Mouse (Mus musculus) neural tube, embryonic 10.5 days (tissue): ENCODE results near the gene Pip5k1a.
"Not testable (repeated sequence)": the region's sequence is repeated elsewhere in the genome, so short reads cannot be mapped to it uniquely, and the experiment has no call there.

Experiments used
- DNase-seq: peaks from one replicate; pipeline ENCODE4 v3.0.0-alpha.2; 2017; ENCODE audit warnings: low spot score; ENCODE audit errors: extremely low spot score

The Pip5k1a gene

GRCm38 (mm10) chr3:95106338-95107117 is at the start of gene Pip5k1a:
TSS of gene Pip5k1a (minus strand) at chr3:95106930.
- DNase-seq, result peak; percentile 96

- DNase-seq, result no peak
Measured at GRCm38 (mm10) chr3:95153874-95154273, 47.1 kb upstream of the Pip5k1a start.

- DNase-seq, result no peak
Measured at GRCm38 (mm10) chr3:95147924-95148323, 41.2 kb upstream of the Pip5k1a start.

- DNase-seq, result peak; percentile 85
Measured at GRCm38 (mm10) chr3:95142617-95143011, 35.9 kb upstream of the Pip5k1a start.

GRCm38 (mm10) chr3:95141952-95142616 is 35.4 kb upstream of the Pip5k1a start, which contains the start of gene Tnfaip8l2:
TSS of gene Tnfaip8l2 (minus strand) at chr3:95142360.
- no peak for DNase-seq

GRCm38 (mm10) chr3:95141474-95141873 is 34.7 kb upstream of the Pip5k1a start:
- no peak for DNase-seq

- DNase-seq, result no peak
Measured at GRCm38 (mm10) chr3:95140795-95141194, 34.1 kb upstream of the Pip5k1a start.

GRCm38 (mm10) chr3:95140289-95140595 is 33.5 kb upstream of the Pip5k1a start:
- DNase-seq, result no peak

- DNase-seq, result no peak
Measured at GRCm38 (mm10) chr3:95139586-95140288, 33.0 kb upstream of the Pip5k1a start.

- no peak for DNase-seq
Measured at GRCm38 (mm10) chr3:95136336-95136735, 29.6 kb upstream of the Pip5k1a start.

- DNase-seq, result no peak
Measured at GRCm38 (mm10) chr3:95135433-95136052, 28.8 kb upstream of the Pip5k1a start.

GRCm38 (mm10) chr3:95135023-95135422 is 28.3 kb upstream of the Pip5k1a start:
- DNase-seq, result no peak

GRCm38 (mm10) chr3:95134133-95134532 is 27.4 kb upstream of the Pip5k1a start:
- not testable (repeated sequence) for DNase-seq

- peak; percentile 86 for DNase-seq
Measured at GRCm38 (mm10) chr3:95133680-95134101, 27.0 kb upstream of the Pip5k1a start, which contains the start of the genes Scnm1 and Lysmd1. TSS of gene Scnm1 (minus strand) at chr3:95134011. TSS of gene Lysmd1 (plus strand) at chr3:95134088.

GRCm38 (mm10) chr3:95133176-95133575 is 26.4 kb upstream of the Pip5k1a start:
- no peak for DNase-seq

GRCm38 (mm10) chr3:95132389-95132788 is 25.7 kb upstream of the Pip5k1a start:
- not testable (repeated sequence) for DNase-seq

- no peak for DNase-seq
Measured at GRCm38 (mm10) chr3:95130081-95130480, 23.4 kb upstream of the Pip5k1a start.

- DNase-seq, result peak; percentile 41
Measured at GRCm38 (mm10) chr3:95129226-95129651, 22.5 kb upstream of the Pip5k1a start.

- no peak for DNase-seq
Measured at GRCm38 (mm10) chr3:95124972-95125371, 18.2 kb upstream of the Pip5k1a start.

- no peak for DNase-seq
Measured at GRCm38 (mm10) chr3:95124246-95124645, 17.5 kb upstream of the Pip5k1a start, which contains the start of gene Tmod4. TSS of gene Tmod4 (plus strand) at chr3:95124476.

GRCm38 (mm10) chr3:95121580-95121979 is 14.8 kb upstream of the Pip5k1a start:
- no peak for DNase-seq
